Mouse (Mus musculus) embryo, embryonic 11.5 days (tissue): ENCODE results near the gene Epn3.

ENCODE experiments used
- DNase-seq: peaks from one replicate; pipeline ENCODE4 v3.0.0-alpha.2; 2012; ENCODE audit warnings: low read depth, low spot score

The Epn3 gene

DNA sequence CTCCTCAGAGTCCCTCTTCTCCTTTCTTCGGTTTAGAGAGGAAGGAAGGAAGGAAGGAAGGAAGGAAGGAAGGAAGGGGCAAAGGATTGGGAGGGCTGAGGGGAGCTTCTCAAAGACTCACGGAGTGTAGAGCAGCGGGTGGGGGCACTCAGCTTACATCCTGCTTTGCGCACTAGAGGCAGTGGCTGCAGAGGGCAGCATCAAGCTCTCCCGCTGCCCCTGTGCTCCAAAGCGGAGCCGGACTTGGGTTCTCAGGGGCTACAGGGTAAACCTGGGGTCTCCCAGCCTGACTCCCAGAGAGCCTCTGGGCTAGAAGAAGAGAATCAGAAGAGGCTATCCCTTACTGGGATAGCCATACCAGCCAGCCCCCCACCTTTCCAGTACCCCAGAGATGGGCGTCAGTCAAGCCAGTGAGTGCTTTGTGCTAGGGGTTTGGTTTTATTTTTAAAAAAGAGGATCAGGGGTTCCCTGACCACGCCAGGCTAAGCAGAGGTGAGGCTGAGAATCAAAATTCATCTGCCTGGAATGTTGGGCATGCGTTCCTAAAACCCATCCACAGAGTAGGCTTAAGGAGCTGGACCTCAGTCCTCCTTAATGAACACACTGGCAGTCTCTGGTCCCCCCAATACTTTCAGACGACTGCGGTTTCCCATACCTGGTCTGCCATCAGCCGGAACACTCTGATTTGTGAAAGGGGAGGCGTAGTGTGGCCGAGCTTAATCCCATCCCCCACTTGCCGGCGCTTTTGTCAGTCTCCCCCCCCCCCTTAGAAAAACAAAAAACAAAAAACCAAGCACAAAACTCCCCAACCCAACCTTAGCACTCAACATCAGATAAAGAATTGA is 27.8 kb downstream of the Epn3 start:
- no peak for DNase-seq

DNA sequence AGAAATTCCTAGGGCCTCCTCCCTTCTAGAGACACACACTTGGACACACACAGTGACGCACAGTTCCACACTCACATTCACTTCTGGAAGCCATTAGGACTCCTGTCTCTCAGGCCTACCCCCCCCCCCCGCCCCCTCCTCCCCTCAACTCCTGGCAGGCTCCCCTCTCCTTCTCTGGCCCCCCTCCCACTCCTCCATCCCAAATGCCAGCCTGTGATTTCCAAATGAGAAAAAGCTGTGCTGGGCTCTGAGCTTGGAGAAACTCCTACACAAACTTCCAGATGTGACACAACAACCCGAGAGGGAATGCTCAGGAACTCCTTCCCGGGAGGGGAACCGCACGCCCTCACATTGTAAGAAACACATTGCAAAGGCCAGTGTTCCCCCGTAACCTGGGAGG is 29.4 kb downstream of the Epn3 start:
- no peak for DNase-seq

DNA sequence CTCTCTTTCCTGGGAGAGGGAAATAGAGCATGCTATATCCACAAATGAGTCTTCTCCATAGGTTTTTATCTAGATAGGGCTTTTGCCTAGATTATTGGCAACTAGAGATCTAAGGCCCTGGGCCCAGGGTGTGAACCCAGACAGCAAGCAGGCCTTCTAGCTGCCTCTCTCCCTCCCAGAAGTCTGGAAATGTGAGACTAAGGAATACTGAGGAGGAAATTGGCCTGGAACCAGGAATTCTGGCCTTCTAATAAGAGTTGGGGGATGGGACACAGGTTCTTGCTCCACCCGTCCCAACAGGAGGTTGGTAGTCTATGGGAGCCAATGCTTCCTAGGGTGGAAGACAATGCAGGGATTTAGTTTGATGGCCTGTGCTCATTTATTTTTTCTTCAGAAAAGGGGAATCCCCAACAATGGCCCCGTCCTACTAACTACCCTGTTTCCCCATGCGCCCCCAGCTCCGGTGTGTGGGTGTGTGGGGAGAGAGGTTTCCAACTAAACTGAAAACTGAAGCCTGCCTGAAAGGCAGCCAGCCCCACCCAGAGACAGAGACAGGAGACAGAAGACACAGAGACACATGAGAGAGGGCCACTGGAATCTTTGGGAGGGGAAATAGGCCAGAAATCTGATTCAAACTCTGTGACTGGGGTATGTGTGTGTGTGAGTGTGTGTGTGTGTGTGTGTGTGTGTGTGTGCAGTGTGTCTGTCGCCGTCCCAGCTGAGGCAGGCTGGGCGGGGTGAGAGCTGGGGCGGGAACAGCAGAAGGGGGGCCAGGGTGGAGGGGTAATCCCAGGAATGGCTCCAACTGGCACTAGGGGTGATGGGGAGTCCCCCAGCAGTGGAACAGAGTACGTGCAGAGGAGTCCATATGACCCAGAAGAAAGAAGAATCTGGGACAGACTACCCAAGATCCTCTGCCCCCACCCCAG is 30.4 kb downstream of the Epn3 start:
- no peak for DNase-seq

DNA sequence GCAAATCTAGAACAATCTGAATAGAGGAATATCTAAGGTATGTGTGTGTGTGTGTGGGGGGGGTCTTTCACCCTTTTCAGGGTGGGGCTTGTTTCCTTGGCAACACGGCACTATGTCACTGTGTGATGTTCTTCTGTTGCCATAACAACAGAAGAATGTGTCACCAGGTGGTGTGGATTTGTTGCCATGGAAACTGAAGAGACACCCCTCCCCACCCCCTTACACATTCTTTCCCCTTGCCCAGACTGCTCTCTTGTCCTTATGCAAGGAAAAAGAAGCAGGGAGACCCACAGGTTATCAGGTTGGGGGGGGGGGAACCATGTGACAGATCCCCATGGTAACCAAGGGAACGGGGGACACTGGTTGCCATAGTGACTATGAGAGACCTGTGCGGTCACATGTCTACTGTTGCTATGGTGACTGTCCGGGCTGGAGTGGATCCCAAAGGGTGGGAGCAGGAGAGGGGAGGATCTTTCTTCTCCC is 31.2 kb downstream of the Epn3 start:
- DNase-seq = peak; percentile 63

DNA sequence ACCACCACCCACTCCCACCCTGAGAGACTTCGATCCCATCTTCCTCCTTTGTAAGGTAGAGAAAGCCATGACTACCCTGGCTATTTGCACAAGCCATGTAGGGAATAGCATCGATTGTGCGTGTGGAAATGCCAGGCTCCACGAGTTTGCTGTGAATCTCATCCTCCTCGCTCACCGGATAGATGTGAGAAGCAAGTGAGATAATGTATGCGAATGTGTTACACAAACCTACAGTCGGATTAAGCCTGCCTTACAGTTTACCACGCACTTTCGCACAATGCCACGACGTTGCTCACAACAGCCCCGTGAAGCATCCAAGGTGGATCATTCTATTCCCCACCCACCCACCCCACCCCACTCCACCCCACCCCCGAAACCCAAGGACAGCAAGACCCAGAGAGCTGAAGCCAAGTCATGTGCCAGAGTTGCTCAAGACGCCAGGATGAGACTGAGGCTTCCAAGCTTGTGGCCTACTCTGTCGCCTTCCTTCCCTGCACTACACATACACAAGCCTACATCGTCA is 33.4 kb downstream of the Epn3 start:
- DNase-seq = no peak

DNA sequence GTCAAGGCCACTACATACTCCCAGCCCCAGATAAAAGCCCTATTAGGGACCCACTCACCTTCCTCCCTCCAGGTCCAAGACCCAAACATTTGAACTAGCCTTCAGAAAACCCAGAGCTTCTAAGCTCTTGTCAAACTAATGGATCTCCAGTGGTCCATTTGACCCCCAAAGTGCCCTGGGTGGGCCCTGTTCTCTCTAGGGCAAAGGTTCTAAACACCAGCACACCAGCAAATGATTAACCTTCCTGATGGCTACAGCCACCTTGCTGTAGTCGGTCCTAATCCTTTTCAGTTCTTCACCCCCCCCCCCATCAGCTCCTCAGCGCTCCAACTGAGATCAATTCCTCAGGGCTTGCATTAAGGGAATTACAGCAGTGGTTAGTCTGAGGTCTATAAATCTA is 35.6 kb downstream of the Epn3 start:
- no peak for DNase-seq

DNA sequence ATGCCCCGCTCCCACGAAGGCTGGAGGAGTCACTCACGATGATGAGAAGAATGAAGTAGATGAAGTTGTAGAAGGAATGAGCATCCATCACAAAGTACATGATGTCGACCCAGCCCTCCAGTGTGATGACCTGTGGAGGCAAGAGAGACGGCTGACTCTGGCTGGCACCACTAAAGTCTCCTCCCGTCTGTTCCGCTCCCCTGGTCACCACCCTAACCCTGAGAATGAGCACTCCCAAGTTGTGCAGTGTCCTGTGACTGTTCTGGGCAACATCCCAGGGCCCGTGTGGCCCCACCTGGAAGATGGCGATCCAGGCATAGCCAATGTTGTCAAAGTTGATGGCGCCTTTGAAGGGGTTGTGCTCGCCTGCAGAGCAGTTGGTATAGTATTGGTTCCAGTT is 37.9 kb downstream of the Epn3 start:
- DNase-seq = no peak

DNA sequence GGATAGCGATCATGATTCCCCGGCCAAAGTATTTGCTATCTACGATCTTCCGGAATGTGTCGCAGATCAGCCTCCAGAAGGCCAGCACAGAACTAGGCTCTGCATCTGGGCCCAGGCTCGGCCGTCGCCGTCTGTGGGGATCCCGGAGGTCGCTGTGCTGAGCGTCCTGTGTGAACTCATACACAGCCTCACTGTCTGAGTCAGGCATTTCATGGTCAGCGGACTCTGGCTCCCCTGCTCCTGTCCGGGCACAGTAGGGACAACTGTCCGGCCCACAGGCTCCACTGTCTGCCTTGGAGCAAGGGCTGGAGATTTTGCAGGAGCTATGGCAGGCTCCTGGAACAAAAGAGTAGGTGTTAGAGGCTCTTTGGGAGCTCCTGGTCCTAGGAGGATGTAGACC is 42.8 kb downstream of the Epn3 start:
- no peak for DNase-seq

DNA sequence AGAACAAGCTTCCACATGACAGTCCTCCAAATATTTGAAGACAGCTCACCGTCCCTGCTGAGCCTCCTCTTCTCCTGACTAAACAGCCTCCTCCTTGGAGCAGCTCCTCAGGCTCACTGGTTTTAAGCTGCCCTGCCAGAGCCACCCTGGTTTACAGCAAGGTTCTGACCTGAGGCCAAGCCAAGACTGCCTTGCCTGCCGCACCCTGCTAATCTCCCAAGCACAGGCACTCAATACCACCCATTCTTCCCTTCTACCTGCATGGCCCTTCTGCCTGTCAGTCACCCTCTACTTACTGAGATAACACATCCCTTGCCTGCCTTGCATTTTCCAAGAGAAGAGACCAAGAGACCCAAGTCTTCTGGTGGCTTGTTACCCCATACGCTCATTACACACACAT is 43.4 kb downstream of the Epn3 start:
- no peak for DNase-seq

DNA sequence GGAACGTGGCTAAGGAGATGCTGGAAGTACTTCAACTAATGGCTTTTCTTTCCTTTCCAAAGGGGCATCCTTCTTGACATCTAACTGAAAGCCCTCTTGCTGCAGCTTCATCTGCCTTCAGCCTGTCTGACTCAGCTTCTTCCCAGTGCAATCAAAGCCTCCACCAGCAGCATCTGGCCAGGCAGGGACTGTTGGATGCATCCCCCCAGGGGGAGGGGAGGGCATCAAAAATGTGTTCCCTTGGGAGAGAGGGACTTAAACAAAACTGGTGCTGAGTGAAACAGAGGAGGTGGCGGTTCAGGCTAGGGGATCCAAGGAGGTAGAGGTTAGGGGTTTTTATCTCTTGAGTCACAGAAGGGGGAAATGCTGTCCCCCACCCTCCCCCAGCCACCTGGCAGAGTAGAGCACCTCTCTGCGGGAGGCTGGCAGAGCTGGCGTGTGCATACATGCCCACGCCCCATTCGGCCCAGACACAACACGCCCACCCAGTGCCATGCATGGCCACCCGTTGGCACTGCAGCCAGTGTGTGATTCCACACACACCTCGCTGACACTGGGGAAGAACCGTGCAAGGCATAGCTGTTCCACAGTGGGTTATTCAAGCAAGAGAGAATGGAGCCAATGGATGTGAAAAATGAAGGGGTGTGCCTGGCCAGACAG is 44.5 kb downstream of the Epn3 start:
- DNase-seq = no peak

DNA sequence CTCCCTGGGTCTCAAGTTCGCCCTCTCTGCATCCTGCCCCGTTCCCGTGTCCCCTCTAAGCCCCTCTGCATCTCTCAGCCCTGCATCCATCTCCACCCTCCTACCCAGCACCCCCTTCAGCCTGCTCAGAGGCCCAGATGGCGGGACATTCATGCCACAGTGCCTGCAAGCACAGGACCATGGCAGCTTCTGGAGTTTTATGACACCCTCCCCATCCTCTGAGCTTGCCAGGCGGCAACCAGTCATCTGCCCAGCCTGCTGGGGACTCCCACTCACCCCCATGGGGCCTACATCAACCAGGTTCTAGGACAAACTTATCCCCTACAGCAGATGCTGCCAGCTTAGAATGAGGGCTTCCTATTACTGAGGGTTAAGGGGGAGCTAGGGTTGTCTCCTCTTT is 45.0 kb downstream of the Epn3 start:
- no peak for DNase-seq

DNA sequence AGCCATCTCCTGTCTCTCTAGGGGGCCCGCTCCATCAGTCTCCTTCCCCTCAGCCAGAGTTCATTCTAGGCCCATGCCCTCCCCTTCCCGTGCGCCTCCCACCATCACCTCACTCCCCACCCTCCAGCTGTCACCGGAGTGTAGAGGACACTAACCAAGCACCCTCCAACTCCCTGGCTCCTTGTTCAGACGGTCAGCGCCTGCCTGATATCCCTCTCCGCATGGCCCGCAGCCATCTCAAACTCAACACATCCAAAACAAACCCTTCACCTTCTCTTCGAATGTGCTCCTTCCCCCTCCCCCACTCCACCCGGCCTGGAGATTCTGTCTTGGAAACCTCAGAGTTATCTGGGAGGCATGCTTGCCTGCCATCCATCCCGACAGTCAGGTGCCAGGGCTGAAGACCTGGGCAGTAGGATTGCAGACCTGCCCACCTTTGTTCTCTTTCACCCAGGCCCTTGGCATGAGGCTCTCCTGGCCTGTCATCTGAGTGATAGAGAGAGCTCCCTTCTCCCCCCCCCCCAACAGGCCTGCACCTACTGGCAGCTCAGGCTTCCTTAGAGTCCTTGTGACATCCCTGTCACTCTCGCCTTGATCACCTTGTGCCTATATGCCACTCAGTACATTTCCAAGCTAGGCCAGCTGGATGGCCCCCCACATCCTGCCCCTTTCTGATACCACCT is 48.5 kb downstream of the Epn3 start:
- no peak for DNase-seq

DNA sequence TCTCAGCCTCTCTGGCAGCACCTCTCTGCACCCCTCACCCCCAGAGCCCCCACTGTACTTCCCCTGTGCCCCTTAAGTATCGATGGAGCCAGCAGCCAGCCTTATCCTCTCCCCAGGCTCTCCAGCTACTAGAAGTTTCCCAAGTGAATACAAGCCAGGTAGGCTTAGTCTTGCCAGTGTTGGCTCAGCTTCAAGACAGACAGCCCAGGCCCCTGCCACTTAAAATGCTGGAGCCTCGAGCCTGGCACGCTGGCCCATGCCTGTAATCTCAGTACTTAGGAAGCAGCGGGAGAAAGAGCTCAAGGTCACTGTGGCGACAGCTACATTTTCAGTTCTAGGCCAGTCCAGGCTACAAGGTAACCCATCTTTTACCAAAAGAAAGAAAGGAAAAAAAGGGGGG is 49.9 kb downstream of the Epn3 start:
- DNase-seq = no peak

DNA sequence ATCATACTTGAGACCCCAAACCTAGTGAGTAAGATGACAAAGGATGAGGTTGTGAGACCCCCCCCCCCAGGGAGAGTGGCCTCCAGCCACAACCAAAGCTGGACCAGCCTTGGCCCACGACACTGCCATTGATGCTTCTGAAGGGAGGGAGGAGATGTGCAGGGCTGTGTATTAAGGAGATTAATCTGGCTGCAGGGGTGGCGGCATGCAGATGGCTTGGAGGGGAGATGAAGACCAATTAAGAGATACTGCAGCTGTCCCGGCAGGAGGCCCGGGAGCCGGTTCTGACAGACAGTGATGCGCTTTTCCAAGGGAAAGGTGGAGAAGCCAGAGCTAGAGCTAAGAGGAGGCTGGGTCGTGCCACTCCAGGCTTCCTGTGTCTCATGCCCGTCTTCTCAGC is 50.5 kb downstream of the Epn3 start:
- no peak for DNase-seq

DNA sequence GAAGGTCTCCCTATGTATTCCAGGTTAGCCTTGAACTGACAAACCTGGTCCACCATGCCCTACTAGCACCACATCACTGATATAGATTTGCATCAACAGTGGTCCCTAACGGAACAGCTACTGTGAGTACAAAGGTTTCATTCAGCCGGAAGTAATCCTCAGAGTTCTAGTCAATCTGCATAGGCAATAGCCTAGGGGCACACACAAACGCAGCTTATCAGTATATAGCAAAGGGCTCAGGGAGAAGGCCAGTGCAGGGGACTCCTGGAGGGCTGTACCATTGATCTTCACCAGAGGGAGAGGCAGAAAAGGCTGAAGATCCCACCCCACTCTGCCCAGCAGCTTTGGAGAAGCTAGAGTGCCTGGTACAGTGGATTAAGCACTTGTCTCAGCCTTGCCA is 52.8 kb downstream of the Epn3 start:
- DNase-seq = no peak

DNA sequence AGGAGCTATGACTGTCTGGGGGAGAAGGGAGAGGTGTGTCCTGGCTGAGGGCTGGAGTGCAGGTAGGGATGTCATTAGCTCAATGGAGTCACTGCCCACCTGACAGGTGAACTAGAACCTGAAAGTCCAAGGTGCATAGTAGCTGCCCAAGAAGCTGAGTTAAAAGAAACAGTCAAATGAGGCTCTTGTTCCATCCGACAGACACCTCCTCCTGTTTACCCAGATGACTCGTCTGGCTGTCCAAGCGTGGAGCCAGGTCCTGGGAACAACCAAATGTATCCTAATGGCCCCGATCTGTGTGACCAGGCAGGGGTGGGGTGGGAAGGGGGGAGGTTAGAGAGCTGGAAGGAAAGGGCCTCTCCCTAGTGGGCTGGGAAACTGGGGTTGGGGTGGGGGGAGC is 54.5 kb downstream of the Epn3 start:
- no peak for DNase-seq

DNA sequence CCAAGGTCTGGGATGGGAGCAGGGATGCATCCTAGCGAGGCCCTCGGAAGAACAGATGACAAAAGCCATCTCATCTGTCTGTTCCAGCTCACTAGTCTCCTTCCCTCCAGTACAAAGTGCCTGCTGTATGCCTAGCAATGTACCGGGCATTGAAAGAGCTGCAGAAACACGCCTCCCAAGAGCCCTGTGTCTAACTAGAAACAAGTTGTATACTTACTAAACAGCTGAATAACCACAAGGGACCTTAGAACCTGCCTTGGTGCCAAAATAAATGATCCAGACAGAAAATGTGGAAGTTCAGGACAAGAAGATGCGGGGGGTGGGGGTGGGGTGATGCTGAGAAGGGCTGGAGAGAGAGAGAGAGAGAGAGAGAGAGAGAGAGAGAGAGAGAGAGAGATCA is 54.9 kb downstream of the Epn3 start:
- no peak for DNase-seq

DNA sequence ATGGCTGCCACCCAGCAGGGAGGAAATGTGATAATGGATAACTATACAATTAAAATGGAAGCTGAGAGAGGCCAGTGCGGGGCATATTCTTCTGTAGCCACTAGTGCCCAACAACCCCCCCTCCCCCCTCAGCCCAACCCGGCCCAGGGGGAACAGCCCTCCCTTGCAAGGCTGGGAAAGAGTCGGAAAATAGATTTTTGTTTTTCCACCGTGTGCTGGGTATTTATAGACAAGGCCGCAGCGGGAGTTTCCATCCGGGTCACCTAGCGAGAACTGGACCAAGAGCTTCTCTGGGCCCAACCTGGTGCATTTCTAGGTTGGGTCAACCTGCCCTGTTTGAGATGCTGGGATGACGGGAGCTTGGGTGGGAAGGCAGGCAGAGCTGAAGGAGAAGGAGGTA is 58.0 kb downstream of the Epn3 start:
- no peak for DNase-seq

DNA sequence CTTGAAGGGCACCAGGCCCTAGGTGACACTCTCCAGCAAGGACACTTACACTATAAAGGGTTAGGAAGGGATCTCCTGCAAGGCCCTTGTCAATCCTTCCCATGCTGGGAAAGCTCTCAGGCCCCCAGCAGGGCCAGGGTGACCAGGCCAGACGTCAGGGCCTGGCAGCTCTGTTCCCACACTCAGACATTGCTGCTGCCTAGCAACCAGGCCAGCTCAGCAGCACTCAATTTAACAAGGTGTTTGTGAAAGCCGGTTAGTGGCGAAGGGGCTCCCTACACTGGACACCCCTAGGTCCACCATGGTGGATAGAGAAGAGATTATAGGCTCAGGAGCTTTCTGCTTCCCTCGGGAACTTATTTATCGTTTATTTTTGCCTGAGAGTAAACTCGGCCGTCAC is 58.7 kb downstream of the Epn3 start:
- DNase-seq = no peak

DNA sequence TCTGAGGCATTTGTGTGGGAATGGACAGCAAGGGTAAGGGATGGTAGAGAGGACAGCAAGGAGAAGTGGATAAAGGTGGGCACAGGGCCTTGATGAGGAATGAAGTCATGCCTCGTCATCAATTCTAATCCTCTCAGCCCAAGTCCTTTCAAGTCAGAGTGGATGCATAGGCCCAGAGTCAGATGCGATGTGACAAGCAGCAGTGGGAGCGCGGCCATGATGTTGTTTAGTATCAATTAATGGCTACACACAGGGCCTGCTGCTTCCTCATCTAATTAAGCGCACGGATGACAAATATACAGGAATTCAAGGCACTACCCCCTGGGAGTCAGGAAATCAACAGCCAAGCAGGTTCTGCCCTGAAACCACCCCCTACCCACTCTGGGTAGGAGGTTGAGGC is 59.4 kb downstream of the Epn3 start:
- no peak for DNase-seq
